Mouse (Mus musculus): ENCODE data around the gene Ceacam19.
A peak's percentile ranks its signal among the peaks of the same experiment; 100 is the strongest.
"Not testable (repeated sequence)": the region's sequence is repeated elsewhere in the genome, so short reads cannot be mapped to it uniquely, and the experiment has no call there.

The Ceacam19 gene

GRCm38 (mm10) chr7:19887849-19888248 lies at the start of gene Ceacam19:
Ceacam19 (minus strand) TSS chr7:19887965.
- DNase-seq = no peak

GRCm38 (mm10) chr7:19937229-19937821 lies 49.6 kb upstream of the Ceacam19 start:
- no peak for DNase-seq

DNA sequence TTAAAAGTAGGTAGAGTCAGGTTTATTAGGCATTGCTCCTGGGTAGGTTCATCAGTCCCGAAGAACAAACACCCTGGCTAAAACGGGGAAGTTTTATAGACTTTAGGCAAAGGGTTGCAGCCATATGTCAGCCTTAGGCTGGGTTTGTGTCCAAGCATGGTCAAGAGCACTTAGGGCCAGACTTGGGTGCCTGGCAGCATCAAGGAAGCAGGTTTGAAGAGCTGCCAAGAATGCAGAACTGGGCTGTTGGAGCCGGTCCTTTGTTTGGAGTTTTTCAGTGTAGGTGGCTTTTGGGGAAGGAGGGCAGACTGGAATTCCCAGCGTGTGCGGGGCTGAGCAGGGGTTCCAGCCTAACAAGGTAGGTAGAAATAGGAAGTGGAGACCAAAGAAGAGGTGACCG lies 48.2 kb upstream of the Ceacam19 start:
- peak; percentile 36 for DNase-seq

GRCm38 (mm10) chr7:19935171-19935751 lies 47.5 kb upstream of the Ceacam19 start:
- DNase-seq = peak; percentile 22

- DNase-seq = peak; percentile 70
Observed at GRCm38 (mm10) chr7:19932877-19933809, 45.4 kb upstream of the Ceacam19 start.

- DNase-seq = no peak
Observed at GRCm38 (mm10) chr7:19932133-19932876, 44.5 kb upstream of the Ceacam19 start.

DNA sequence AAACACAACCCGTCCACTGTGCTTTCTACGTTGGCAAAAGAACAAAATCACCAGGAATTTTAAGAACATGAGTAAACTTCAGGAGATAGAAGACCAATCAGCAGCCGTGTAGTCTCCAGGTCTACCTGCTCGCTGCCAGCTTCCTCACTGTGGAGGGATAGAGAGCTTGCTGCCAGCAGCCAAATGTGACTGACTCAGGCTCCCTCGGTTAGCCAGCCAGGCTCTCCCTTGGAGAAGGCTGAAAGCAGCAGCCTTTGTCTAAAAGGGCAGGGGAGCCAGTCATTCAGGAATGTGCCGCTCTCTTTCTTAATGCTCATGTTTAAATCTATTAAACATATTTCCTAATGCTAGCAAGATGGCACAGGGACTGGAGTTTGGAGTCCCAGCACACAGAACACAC lies 42.7 kb upstream of the Ceacam19 start:
- DNase-seq = not testable (repeated sequence)

- DNase-seq = no peak
Observed at GRCm38 (mm10) chr7:19928486-19928885, 40.7 kb upstream of the Ceacam19 start.

DNA sequence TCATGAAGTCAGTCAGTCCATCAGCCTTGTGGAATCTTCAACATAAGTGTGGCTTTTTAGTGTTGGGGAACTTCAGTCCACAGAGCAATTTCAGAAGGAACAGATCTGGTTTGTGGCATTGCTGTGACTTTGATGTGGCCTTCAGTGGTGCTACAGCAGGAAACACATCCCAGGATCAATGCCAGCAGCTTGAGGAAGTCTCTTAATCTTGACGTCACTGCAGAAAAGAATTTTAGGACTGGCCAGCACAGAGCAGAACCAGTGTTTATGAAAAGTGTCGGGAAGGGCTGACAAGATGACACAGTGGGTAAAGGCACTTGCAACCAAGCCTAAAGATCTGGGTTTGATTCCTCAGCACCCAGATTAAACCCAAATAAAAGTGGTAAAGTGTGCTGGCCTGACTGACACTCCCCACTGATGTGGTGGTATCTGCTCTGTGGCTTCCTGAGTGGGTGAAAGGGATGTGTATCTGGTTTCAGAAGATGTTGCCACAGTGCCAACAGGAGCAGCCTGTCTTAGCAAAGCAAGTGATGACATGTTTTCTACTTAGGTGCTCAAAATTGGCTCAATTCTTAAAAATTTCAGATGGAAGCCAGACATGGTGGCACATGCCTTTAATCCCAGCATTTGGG lies 39.2 kb upstream of the Ceacam19 start:
- peak; percentile 34 for DNase-seq

- no peak for DNase-seq
Observed at GRCm38 (mm10) chr7:19925376-19925775, 37.6 kb upstream of the Ceacam19 start.

DNA sequence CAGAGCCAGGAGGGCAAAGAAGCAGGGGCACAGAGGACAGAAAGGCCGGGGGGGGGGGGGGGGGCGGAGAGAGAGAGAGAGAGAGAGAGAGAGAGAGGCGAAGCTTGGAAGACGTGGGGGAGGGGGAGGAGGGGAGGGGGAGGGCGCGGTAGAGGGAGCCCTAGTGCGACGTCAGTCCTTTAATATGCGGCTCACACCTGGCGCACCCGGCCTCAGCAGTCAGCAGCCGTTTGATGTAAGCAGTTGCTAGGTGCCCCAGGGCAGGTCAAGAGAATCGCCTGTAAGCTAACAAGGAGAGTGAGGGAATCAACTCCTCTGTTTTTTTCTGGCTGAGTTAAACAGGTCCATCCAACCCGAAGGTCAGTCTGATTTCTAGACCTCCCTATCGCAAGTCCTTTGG lies 36.0 kb upstream of the Ceacam19 start:
- DNase-seq = no peak

DNA sequence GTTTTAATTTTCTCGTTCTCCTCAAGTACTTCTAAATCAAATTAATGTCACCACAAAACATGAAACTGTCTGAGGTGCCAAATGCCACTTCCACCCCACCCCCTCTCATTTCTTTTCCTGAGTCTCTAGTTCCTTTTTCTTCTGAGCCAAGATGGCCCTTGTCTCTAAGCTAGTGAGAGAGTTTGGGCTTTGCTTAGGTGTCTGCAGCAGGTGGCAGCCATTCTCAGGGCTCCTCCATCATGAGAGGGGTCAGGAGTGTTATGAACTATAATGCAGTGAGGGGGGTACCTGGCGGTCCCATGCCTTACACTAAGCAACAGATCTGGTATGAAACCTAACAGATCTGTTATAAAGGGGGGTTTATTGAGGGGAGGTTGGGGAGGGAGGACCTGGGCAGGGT lies 35.6 kb upstream of the Ceacam19 start:
- no peak for DNase-seq

DNA sequence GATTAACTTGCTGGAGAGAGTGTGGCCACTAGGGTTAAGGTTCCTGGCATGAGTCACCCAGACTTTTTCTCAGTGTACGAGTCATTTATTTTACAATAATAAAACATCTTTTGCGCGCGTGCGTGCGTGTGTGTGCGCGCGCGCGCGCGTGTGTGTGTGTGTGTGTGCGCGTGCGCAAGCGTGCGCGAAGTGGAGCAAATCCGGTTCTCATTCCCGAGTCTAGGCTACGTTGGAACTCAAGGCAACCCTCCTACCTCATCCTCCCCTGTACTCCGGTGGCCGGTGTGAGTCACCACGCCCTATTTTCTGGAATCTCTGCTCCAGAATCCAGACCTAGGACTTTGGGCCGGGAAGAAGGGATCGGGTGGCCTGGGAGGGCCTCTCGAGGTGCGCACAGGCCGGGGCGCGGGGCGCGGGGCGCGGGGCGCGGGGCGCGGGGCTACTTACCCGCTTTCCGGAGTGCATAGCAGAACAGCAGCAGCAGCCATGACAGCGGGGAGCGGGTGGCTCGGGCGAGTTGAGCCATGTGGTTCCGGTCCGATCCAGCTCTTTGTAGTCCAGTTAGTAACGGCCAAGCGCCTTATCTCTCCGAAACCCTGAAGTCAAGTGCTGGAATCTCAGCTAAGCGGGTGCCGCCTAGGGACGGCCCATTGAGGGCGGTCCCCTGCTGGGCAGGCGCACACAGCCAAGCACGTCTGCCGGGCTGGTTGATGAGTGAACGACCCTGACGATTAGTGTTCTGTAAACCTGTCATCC lies 32.9 kb upstream of the Ceacam19 start, which contains the start of gene Pvr:
Gene Pvr, minus strand, starts transcription at position 655 of the 756 bp plus-strand sequence.
- DNase-seq = peak; percentile 87

DNA sequence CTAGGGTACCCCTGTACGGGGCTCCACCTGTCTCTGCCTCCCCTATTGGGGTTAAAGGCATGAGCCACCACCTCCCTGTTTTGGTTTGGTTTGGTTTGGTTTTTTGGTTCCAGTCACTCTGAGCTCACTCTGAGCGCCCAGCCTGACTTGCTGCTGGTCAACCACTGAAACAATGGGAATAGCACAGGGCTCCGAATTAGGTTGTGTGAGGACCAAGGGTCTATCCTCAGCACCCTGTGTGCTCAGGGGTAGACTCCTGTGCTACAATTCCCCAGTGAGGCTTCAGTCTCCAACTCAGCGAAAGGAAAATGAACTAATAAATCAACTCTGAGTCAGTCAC lies 32.4 kb upstream of the Ceacam19 start:
- DNase-seq = no peak

DNA sequence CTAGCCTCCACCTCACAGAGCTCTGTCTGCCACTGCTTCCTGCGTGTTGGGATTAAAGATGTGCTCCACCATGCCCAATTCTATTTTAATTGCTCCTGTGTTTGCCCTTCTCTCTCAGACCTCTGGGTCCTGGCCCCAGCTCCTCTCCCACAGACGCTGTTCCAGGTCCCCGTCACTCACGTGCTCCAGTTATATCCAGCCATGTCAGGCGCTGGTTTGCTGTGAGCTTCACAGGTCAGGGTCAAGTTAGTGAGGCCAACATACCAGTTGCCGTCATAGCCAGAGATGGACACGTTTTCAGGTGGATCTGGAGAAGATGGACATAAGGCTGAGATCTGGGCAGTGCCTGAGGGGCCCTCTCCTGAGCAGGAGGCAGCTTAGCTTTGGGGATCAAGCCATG lies 26.8 kb upstream of the Ceacam19 start:
- no peak for DNase-seq

DNA sequence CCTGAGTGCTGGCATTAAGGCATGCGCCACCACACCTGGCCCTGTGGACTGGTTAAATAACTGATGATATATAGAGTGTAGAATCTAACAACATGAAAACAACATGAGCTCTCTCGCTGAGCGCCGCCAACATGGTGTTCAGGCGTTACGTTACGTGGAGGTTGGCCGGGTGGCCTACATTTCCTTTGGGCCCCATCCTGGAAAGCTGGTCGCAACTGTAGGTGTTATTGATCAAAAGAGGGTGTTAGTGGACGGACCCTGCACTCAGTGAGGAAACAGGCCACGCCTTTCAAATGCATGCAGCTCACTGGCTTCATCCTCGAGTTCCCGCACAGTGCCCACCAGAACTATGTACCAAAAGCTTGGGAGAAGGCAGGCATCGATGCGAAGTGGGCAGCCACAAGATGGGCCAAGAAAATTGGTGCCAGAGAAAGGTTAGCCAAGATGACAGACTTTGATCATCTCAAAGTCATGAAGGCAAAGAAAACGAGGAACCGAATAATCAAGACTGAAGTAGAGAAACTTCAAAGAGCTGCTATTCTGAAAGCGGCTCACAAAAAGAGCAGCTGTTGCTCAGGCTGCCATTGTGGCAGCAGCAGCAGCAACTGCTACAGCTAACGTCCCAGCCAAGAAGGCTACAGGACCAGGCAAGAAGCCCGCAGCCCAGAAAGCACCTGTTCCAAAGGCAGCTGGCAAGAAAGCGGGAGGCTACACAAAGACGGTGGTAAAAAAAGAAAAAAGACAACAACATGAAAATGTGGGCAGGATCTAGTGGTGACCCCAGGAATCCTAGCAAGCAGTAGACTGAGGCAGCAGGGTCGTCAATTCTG lies 24.1 kb upstream of the Ceacam19 start:
- no peak for DNase-seq

DNA sequence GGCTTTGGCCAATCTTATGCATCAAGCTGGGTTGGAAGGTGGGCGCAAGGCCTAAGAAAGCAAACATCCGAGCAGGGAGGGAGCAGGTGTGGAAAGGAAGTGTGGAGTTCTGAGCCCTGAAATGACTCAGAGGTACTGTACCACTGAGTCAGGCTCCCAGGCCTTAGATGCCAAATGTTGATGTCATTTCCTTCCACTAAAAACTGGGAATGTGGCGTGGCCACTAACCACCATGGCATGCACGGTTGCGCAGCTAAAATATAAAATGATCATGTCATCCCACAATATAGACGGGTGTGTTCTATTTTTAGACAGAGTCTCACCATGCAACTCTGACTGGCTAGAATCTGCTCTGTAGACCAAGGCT lies 23.5 kb upstream of the Ceacam19 start:
- no peak for DNase-seq

DNA sequence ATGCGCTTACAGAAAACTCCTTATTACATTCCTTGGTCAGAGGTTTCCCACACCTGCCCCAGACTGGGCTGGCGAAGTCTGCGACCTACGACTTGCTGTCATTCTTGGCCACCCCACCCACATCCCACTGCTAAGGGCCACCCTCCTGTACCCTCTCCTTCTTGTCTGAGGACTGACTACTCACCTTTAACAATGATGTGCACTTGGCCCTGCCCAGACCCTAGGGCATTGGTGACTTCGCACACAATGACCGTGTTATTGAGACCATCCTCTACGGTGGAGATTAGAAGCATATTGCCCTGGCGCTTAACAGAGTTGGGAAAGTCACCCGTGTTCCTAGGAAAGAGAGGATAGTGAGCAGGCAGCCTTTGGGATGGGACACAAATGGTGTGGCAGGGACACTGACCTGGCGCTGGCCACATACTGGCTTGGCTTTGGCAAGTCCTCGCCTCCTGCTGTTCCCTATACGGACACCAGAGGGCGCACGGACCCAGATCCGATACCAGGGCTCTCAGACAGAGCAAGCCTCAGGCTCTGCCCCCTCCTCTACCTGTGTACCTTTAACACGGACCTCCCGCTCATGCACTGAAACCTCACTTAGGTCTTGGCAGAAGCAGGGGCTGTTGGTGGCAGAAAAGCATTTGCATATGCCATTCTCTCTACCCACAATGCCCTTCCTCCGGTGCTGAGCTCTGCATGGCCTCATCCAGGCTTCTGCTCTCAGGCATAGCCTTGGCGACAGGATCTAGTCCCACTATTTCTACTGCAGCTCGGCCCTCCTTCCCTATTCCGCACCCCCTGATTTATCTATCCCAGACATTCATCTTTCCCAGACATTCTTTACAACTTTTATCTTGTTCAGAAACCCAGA lies 22.9 kb upstream of the Ceacam19 start:
- DNase-seq = peak; percentile 91

DNA sequence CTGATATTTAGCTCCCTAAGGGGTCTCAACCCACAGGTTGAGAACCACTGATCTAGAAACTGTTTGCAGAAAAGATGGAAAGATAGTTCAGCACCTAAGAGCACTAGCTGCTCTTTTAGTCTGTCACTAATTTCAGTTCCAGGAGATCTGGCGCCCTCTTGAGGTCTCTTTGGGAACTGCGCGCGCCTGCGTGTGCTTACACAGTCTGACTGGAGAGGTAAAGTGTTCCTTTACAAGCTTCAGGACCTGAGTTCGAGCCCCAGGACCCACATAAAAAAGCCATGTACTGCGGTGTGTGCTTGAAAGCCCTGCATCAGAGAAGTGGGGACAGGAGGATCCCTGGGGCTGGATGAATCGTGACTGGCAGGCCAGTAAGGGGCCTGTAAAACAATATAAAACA lies 2.1 kb upstream of the Ceacam19 start:
- peak; percentile 71 for DNase-seq

- DNase-seq = no peak
Observed at GRCm38 (mm10) chr7:19880754-19881153, 7.0 kb downstream of the Ceacam19 start.

All from kidney, postnatal 10 days (tissue).